Mouse (Mus musculus) lung, embryonic 14.5 days (tissue): ENCODE data around the gene Cdca4. TPM values are rescaled to one million over a fixed set of nuclear protein-coding genes. Genes with fewer than 3 reads are reported as not detected.

Experiments
- ATAC-seq: fragments of 200-750 bp; cut with Nextera tagmentation; 2 replicates; pipeline ENCODE4 v1.8.0; 2017; ENCODE audit warnings: mild to moderate bottlenecking, moderate TSS enrichment, moderate library complexity; ENCODE audit not compliant: insufficient read depth
- DNase-seq: peaks from one replicate; pipeline ENCODE4 v3.0.0-alpha.2; 2015
- H3K27ac ChIP-seq: fragments of 300-500 bp; sonication (generic); 2 replicates; pipeline ENCODE4 v1.5.1; 2014; ENCODE audit warnings: low read depth, mild to moderate bottlenecking, moderate library complexity
- H3K27me3 ChIP-seq: fragments of 300-500 bp; sonication (generic); 2 replicates; pipeline ENCODE4 v1.6.1; 2014; ENCODE audit warnings: low read length, control low read depth; ENCODE audit not compliant: insufficient read depth
- H3K36me3 ChIP-seq: fragments of 300-500 bp; sonication (generic); 2 replicates; pipeline ENCODE4 v1.6.1; 2014; ENCODE audit warnings: control low read depth; ENCODE audit not compliant: insufficient read depth
- H3K4me1 ChIP-seq: fragments of 300-500 bp; sonication (generic); 2 replicates; pipeline ENCODE4 v1.6.1; 2014; ENCODE audit warnings: antibody characterized with exemption, control low read depth; ENCODE audit not compliant: insufficient read depth
- H3K4me2 ChIP-seq: fragments of 300-500 bp; sonication (generic); 2 replicates; pipeline ENCODE4 v1.6.1; 2014; ENCODE audit warnings: mild to moderate bottlenecking
- H3K4me3 ChIP-seq: fragments of 300-500 bp; sonication (generic); 2 replicates; pipeline ENCODE4 v1.5.1; 2014; ENCODE audit warnings: low read depth, low read length
- H3K9ac ChIP-seq: fragments of 300-500 bp; sonication (generic); 2 replicates; pipeline ENCODE4 v1.6.1; 2014
- H3K9me3 ChIP-seq: fragments of 300-500 bp; sonication (generic); 2 replicates; pipeline ENCODE4 v1.6.1; 2016; ENCODE audit warnings: low read depth, low read length, control low read depth
- CTCF ChIP-seq: IDR thresholded peaks from 2 replicates; pipeline ENCODE4 v1.5.1; 2016; ENCODE audit warnings: antibody characterized with exemption, low read depth
- WGBS: fragments of 180-500 bp; shearing (Covaris S2); extraction: QIAGEN DNeasy Blood & Tissue Kit; methylation state at CpG from one replicate; pipeline ENCODE4 v1.1.7; 2014; 5-methylcytosine and 5-hydroxymethylcytosine counted together
- polyA plus RNA-seq: library from polyadenylated mRNA; unstranded; fragments of >200 nt; fragmentation: Nextera tagmentation; extraction: Ambion mirVana; gene quantifications from 2 replicates; pipeline ENCODE4 v1.2.1, GENCODE M21; 2014

Gene Cdca4
- polyA plus RNA-seq, 1 experiment from 2014 or later, result 153 TPM

DNA sequence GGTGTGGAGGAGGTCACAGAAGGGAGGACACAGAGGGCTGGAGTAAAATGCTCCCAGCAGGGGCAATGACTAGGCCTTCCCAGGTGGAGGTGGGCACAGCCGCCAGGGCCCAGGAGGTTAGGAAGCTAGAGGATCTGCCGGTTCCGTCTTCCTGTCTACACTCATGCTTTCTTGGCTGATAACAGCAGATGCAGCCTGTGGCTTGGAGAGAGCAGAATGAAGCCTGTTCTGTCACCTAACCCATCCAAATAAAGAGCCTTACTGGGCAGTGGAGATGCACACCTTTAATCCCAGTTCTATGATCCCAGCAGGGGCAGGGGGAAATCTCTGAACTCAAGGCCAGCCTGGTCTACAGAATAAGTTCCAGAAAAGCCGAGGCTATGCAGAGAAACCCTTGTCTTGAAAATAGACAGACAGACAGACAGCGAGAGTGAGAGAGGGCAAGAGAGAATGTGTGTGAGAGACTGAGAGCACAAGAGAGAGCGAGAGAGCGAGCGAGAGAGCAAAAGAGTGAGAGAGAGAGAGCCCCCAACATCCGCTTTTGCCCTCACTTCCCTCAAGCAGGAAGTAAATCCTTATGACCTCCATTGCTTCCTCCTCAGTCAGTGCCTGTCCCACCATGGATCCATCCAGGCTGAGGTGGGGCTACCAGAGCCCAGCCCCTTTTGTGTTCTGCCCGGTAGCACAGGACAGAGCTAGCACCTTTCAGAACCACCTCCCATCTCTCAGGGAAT, 29.8 kb downstream of the Cdca4 start:
- Histone ChIP-seq H3K27me3 (peaks cover 30% of the 10 kb centered on the region), H3K4me3 (no peak overlapping the region), H3K36me3 (no peaks in the 10 kb centered on the region), H3K9me3 (no peaks in the 10 kb centered on the region), H3K27ac (no peak overlapping the region), H3K4me2 (no peak overlapping the region), H3K9ac (no peak overlapping the region), H3K4me1 (peaks cover 20% of the 10 kb centered on the region; the same call in 1 of the 2 replicates)
- ATAC-seq (no peak), DNase-seq (no peak)
- 77% methylated on average over 10 of the region's 10 CpGs for WGBS
- no peak for TF ChIP-seq CTCF

DNA sequence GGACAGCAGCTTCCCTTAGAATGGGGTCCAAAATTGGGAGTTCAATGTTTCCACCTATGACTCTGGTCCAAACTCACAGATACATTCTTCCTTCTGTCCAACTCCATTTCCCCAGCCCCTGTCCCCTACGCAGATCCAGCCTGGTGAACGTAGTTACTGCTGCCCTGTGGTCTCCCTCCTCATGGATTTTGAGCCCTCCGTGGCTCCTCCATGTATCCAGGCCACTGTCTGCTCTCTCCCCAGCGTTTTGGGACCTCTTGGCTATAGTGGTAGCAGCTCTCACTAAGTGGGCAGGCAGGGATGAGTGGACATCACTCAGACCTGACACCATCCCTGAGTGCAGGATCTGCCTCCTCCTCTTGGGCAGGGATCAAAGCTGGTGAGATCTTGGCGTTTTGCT, 30.5 kb downstream of the Cdca4 start:
- peaks cover 27% of the 10 kb centered on the region; the same call in 1 of the 2 replicates for H3K4me1 ChIP-seq
- ATAC-seq, result no peak
- H3K4me2 ChIP-seq, result no peak overlapping the region
- no peaks in the 10 kb centered on the region for H3K36me3 ChIP-seq
- no peak overlapping the region for H3K27ac ChIP-seq
- 68% methylated on average over 5 of the region's 5 CpGs for WGBS
- no peak for TF ChIP-seq CTCF
- peaks cover 30% of the 10 kb centered on the region for H3K27me3 ChIP-seq
- H3K9ac ChIP-seq, result no peak overlapping the region
- no peaks in the 10 kb centered on the region for H3K9me3 ChIP-seq
- H3K4me3 ChIP-seq, result no peak overlapping the region
- DNase-seq, result no peak

DNA sequence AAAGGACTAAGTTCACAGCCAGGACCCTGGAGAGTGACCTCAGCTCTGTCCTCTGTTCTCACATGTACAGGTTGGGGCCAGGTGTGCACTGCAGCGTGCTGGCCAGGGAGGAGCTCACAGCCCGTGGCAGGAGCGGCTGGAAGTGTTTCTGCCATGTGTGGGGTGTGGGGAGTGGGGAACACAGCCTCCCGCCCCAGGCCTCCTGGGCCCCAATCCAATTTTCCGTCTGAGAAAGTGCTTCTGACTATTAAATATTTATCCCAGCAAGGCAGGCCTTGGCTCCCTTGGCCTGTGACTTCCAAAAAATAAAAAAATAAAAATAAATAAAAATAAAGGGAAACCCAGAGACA, 30.9 kb downstream of the Cdca4 start:
- peaks cover 30% of the 10 kb centered on the region for H3K27me3 ChIP-seq
- no peak overlapping the region for H3K27ac ChIP-seq
- H3K36me3 ChIP-seq, result no peaks in the 10 kb centered on the region
- no peak overlapping the region for H3K9ac ChIP-seq
- no peak overlapping the region for H3K4me3 ChIP-seq
- peaks cover 30% of the 10 kb centered on the region; the same call in 1 of the 2 replicates for H3K4me1 ChIP-seq
- no peaks in the 10 kb centered on the region for H3K9me3 ChIP-seq
- DNase-seq, result peak; percentile 83
- ATAC-seq, result peak; percentile 7; the same call in 1 of the 2 replicates
- TF ChIP-seq CTCF, result no peak
- no peak overlapping the region for H3K4me2 ChIP-seq
- 5% methylated on average over 5 of the region's 5 CpGs for WGBS

- WGBS, result 42% methylated on average over 15 of the region's 15 CpGs
- 0 out of 2 replicates have a peak, but pooled peaks have one; percentile 1 for ATAC-seq
- peaks cover 26% of the 10 kb centered on the region for H3K27me3 ChIP-seq
- no peak overlapping the region for H3K4me3 ChIP-seq
- no peak for TF ChIP-seq CTCF
- no peak overlapping the region for H3K27ac ChIP-seq
- no peaks in the 10 kb centered on the region for H3K9me3 ChIP-seq
- H3K4me2 ChIP-seq, result no peak overlapping the region
- H3K36me3 ChIP-seq, result no peaks in the 10 kb centered on the region
- H3K4me1 ChIP-seq, result peaks cover 30% of the 10 kb centered on the region; the same call in 1 of the 2 replicates
- DNase-seq, result peak; percentile 31
- H3K9ac ChIP-seq, result no peak overlapping the region
Observed at GRCm38 (mm10) chr12:112797672-112798331, 31.4 kb downstream of the Cdca4 start.

- no peak for DNase-seq
- H3K4me2 ChIP-seq, result no peak overlapping the region
- 33% methylated on average over 17 of the region's 17 CpGs for WGBS
- H3K4me1 ChIP-seq, result peaks cover 30% of the 10 kb centered on the region; the same call in 1 of the 2 replicates
- peaks cover 20% of the 10 kb centered on the region for H3K27me3 ChIP-seq
- no peaks in the 10 kb centered on the region for H3K9me3 ChIP-seq
- no peak overlapping the region for H3K27ac ChIP-seq
- no peak for TF ChIP-seq CTCF
- H3K9ac ChIP-seq, result no peak overlapping the region
- no peak overlapping the region for H3K4me3 ChIP-seq
- no peak for ATAC-seq
- no peaks in the 10 kb centered on the region for H3K36me3 ChIP-seq
Observed at GRCm38 (mm10) chr12:112796551-112797510, 32.4 kb downstream of the Cdca4 start.

GRCm38 (mm10) chr12:112795466-112796104, 33.6 kb downstream of the Cdca4 start:
- DNase-seq, result peak; percentile 19
- H3K27me3 ChIP-seq, result peaks cover 8% of the 10 kb centered on the region; the same call in 1 of the 2 replicates
- H3K9me3 ChIP-seq, result no peaks in the 10 kb centered on the region
- H3K36me3 ChIP-seq, result no peaks in the 10 kb centered on the region
- no peak overlapping the region for H3K27ac ChIP-seq
- no peak overlapping the region for H3K9ac ChIP-seq
- no peak for TF ChIP-seq CTCF
- H3K4me1 ChIP-seq, result peaks cover 26% of the 10 kb centered on the region; the same call in 1 of the 2 replicates
- no peak for ATAC-seq
- H3K4me2 ChIP-seq, result no peak overlapping the region
- WGBS, result 47% methylated on average over 16 of the region's 18 CpGs
- no peak overlapping the region for H3K4me3 ChIP-seq
